ENCODE assay signal across 8 mouse cellular contexts in the genomic region with DNA sequence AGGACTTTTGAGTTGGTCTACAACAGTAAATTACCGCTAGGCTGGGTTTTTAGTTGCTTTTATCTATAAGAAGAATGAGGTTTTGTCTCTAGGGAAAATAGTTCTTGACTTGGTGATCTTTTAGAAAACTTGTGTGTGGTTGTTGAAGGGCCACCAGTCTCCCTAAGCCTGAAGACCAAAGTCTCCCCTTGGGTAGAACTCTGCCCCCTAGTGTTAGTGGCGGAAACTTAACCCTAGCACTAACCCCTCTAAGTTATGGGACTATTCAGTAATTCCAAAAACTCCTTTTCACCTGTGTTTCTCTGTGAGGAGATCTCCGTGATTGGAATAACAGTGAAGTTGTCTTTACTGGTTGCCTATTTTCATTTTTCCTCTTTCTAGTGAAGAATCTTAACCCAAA. TPM values are rescaled to one million over a fixed set of nuclear protein-coding genes. Genes with fewer than 3 reads are reported as not detected.
DNase-seq lines count a peak whose midpoint lies in the region; ATAC-seq lines count a peak whose summit lies in the region.

No protein-coding gene starts in this region.

- no peak overlapping the region for H3K4me2 ChIP-seq in forebrain, embryonic 11.5 days (ENCODE audit: low read depth, low read length, severe bottlenecking)
- peak overlapping the region; percentile 86 for H3K4me2 ChIP-seq in heart, embryonic 16.5 days (ENCODE audit: low read depth, low read length)
- H3K4me2 ChIP-seq in midbrain, embryonic 13.5 days (replicated peaks): peak overlapping the region; percentile 17; the same call in 1 of the 2 replicates

- ATAC-seq in forebrain, embryonic 11.5 days (replicated peaks; ENCODE audit: low FRiP score): no peak
- no peak for ATAC-seq in heart, embryonic 16.5 days (replicated peaks; ENCODE audit: extremely low read depth, insufficient read depth, low FRiP score)
- ATAC-seq in midbrain, embryonic 13.5 days: no peak

- DNase-seq in forebrain, embryonic 10.5 days (ENCODE audit: extremely low spot score, low spot score): no peak
- DNase-seq in forebrain, embryonic 11.5 days (ENCODE audit: low spot score): no peak
- DNase-seq in adrenal gland, postnatal 25 days: peak; percentile 45
- DNase-seq in kidney, postnatal 25 days: peak; percentile 76 to 79
- DNase-seq in thymus, postnatal 4 days: peak; percentile 82
- no peak for DNase-seq in layer of hippocampus, adult 9-10 months (ENCODE audit: low spot score)

- peaks cover 5% of the 10 kb centered on the region for H3K36me3 ChIP-seq in forebrain, embryonic 10.5 days (replicated peaks)
- H3K36me3 ChIP-seq in forebrain, embryonic 11.5 days (ENCODE audit: control insufficient read depth, insufficient read depth, low read length): no peaks in the 10 kb centered on the region
- no peaks in the 10 kb centered on the region for H3K36me3 ChIP-seq in heart, embryonic 16.5 days (ENCODE audit: control insufficient read depth, insufficient read depth)
- H3K36me3 ChIP-seq in midbrain, embryonic 13.5 days: no peaks in the 10 kb centered on the region

- no peak overlapping the region for H3K27ac ChIP-seq in forebrain, embryonic 10.5 days
- H3K27ac ChIP-seq in forebrain, embryonic 11.5 days (ENCODE audit: low read depth, low read length): no peak overlapping the region
- H3K27ac ChIP-seq in heart, embryonic 16.5 days (ENCODE audit: low read length): no peak overlapping the region
- H3K27ac ChIP-seq in midbrain, embryonic 13.5 days: no peak overlapping the region

- no peak overlapping the region for H3K9ac ChIP-seq in forebrain, embryonic 11.5 days (ENCODE audit: low read length)
- H3K9ac ChIP-seq in heart, embryonic 16.5 days (ENCODE audit: low read length): no peak overlapping the region
- no peak overlapping the region for H3K9ac ChIP-seq in midbrain, embryonic 13.5 days (replicated peaks)

- H3K9me3 ChIP-seq in forebrain, embryonic 10.5 days: no peaks in the 10 kb centered on the region
- H3K9me3 ChIP-seq in forebrain, embryonic 11.5 days (ENCODE audit: control insufficient read depth, low read length): no peaks in the 10 kb centered on the region; the same call in 1 of the 2 replicates
- no peaks in the 10 kb centered on the region for H3K9me3 ChIP-seq in heart, embryonic 16.5 days (replicated peaks; ENCODE audit: control insufficient read depth, low read length)
- no peaks in the 10 kb centered on the region for H3K9me3 ChIP-seq in midbrain, embryonic 13.5 days

- peaks cover 42% of the 10 kb centered on the region for H3K4me1 ChIP-seq in forebrain, embryonic 10.5 days
- peaks cover 1% of the 10 kb centered on the region; the same call in 1 of the 2 replicates for H3K4me1 ChIP-seq in forebrain, embryonic 11.5 days (replicated peaks; ENCODE audit: control insufficient read depth, insufficient read depth, low read length)
- H3K4me1 ChIP-seq in heart, embryonic 16.5 days (ENCODE audit: control insufficient read depth, insufficient read depth, low read length): peaks cover 8% of the 10 kb centered on the region
- H3K4me1 ChIP-seq in midbrain, embryonic 13.5 days (replicated peaks): peaks cover 19% of the 10 kb centered on the region

- H3K27me3 ChIP-seq in forebrain, embryonic 10.5 days (ENCODE audit: poor library complexity, severe bottlenecking): peaks cover 32% of the 10 kb centered on the region
- peaks cover 10% of the 10 kb centered on the region; the same call in 1 of the 2 replicates for H3K27me3 ChIP-seq in forebrain, embryonic 11.5 days (ENCODE audit: control insufficient read depth, insufficient read depth, low read length)
- H3K27me3 ChIP-seq in heart, embryonic 16.5 days (ENCODE audit: control insufficient read depth, insufficient read depth, low read length): peaks cover 6% of the 10 kb centered on the region; the same call in 1 of the 2 replicates
- peaks cover 20% of the 10 kb centered on the region for H3K27me3 ChIP-seq in midbrain, embryonic 13.5 days

- peak overlapping the region; percentile 86 for H3K4me3 ChIP-seq in forebrain, embryonic 10.5 days
- no peak overlapping the region; the same call in 1 of the 2 replicates for H3K4me3 ChIP-seq in forebrain, embryonic 11.5 days (ENCODE audit: low read depth, low read length)
- H3K4me3 ChIP-seq in heart, embryonic 16.5 days (ENCODE audit: low read length): peak overlapping the region; percentile 84; the same call in 1 of the 2 replicates
- H3K4me3 ChIP-seq in midbrain, embryonic 13.5 days (replicated peaks): 0 out of 2 replicates have a peak overlapping the region, but pooled peaks have one; percentile 71

- 51% methylated on average over 3 of the region's 3 CpGs for WGBS in forebrain, embryonic 10.5 days
- 53% methylated on average over 3 of the region's 3 CpGs for WGBS in forebrain, embryonic 11.5 days
- 57% methylated on average over 3 of the region's 3 CpGs for WGBS in heart, embryonic 16.5 days
- 49% methylated on average over 3 of the region's 3 CpGs for WGBS in midbrain, embryonic 13.5 days

RNA-seq across cellular contexts. Expression of a gene that starts 1.9 kb away (rescaled TPM):
- polyA plus RNA-seq in forebrain, embryonic 10.5 days (2016; fragmentation: Nextera tagmentation; extraction: Ambion mirVana): 66.3 and 68.8 TPM in 2 replicates
- polyA plus RNA-seq in forebrain, embryonic 11.5 days (2014; fragmentation: Nextera tagmentation; extraction: Ambion mirVana): 72.6 and 72.7 TPM in 2 replicates
- total RNA-seq in adrenal gland, postnatal 25 days (2021): 92.8 and 107 TPM in 2 replicates
- polyA plus RNA-seq in heart, embryonic 16.5 days (2015; fragmentation: Nextera tagmentation; extraction: Ambion mirVana): 14.9 and 15.1 TPM in 2 replicates
- polyA plus RNA-seq in midbrain, embryonic 13.5 days (2015; fragmentation: Nextera tagmentation; extraction: Ambion mirVana): 42.9 and 43.5 TPM in 2 replicates

Comparison
In these comparisons a context has a peak if more than half of its experiments do, and no peak if none do; other contexts are left out.
1. DNase-seq: peak in adrenal gland, postnatal 25 days (single experiment), kidney, postnatal 25 days (2 of 2) and thymus, postnatal 4 days (single experiment); none in forebrain, embryonic 10.5 days (single experiment), forebrain, embryonic 11.5 days (single experiment) and layer of hippocampus, adult 9-10 months (single experiment).